Mouse (Mus musculus): ENCODE data around the gene Ppp1r3e.

Ppp1r3e gene

GRCm38 (mm10) chr14:54883154-54884021 is 6.0 kb upstream of the Ppp1r3e start, which contains the start of the genes Bcl2l2 and Gm20521:
TSS of gene Bcl2l2 (plus strand) at chr14:54883377.
TSS of gene Gm20521 (plus strand) at chr14:54883441.
- in situ Hi-C loops (cut with MboI, MseI): no loop called here

- in situ Hi-C loops (cut with MboI, MseI): no loop called here
These were observed 757 bp downstream of the Ppp1r3e start for GRCm38 (mm10) chr14:54876539-54877047.

- in situ Hi-C loops (cut with MboI, MseI): no loop called here
These were observed 1.4 kb downstream of the Ppp1r3e start for GRCm38 (mm10) chr14:54875844-54876538.

- in situ Hi-C loops (cut with MboI, MseI): no loop called here
These were observed 3.2 kb downstream of the Ppp1r3e start for GRCm38 (mm10) chr14:54874165-54874564.

- in situ Hi-C loops (cut with MboI, MseI): no loop called here
These were observed 6.5 kb downstream of the Ppp1r3e start, which contains the start of gene Homez for GRCm38 (mm10) chr14:54870861-54871260. TSS of gene Homez (minus strand) at chr14:54870961.

GRCm38 (mm10) chr14:54868026-54868425 is 9.3 kb downstream of the Ppp1r3e start:
- in situ Hi-C loops (cut with MboI, MseI): no loop called here

GRCm38 (mm10) chr14:54866936-54867335 is 10.4 kb downstream of the Ppp1r3e start:
- in situ Hi-C loops (cut with MboI, MseI): no loop called here

- in situ Hi-C loops (cut with MboI, MseI): no loop called here
These were observed 11.1 kb downstream of the Ppp1r3e start for GRCm38 (mm10) chr14:54866268-54866667.

- in situ Hi-C loops (cut with MboI, MseI): no loop called here
These were observed 11.7 kb downstream of the Ppp1r3e start for GRCm38 (mm10) chr14:54865626-54866025.

GRCm38 (mm10) chr14:54864313-54865036 is 12.9 kb downstream of the Ppp1r3e start:
- in situ Hi-C loops (cut with MboI, MseI): no loop called here

- in situ Hi-C loops (cut with MboI, MseI): no loop called here
These were observed 13.6 kb downstream of the Ppp1r3e start for GRCm38 (mm10) chr14:54863501-54864312.

GRCm38 (mm10) chr14:54860511-54860910 is 16.8 kb downstream of the Ppp1r3e start:
- in situ Hi-C loops (cut with MboI, MseI): no loop called here

- in situ Hi-C loops (cut with MboI, MseI): no loop called here
These were observed 19.5 kb downstream of the Ppp1r3e start for GRCm38 (mm10) chr14:54857891-54858290.

- in situ Hi-C loops (cut with MboI, MseI): no loop called here
These were observed 20.6 kb downstream of the Ppp1r3e start for GRCm38 (mm10) chr14:54856703-54857102.

GRCm38 (mm10) chr14:54855726-54856125 is 21.6 kb downstream of the Ppp1r3e start:
- in situ Hi-C loops (cut with MboI, MseI): no loop called here

GRCm38 (mm10) chr14:54843461-54843860 is 33.9 kb downstream of the Ppp1r3e start:
- in situ Hi-C loops (cut with MboI, MseI): no loop called here

GRCm38 (mm10) chr14:54823716-54824115 is 53.6 kb downstream of the Ppp1r3e start:
- in situ Hi-C loops (cut with MboI, MseI): no loop called here

Measured in T-helper 1 cell (primary cell).